Mouse (Mus musculus) lung, postnatal 14 days (tissue): ENCODE measurements around the gene Zbed3.

ENCODE experiments used
- DNase-seq: peaks from one replicate; pipeline ENCODE4 v3.0.0; 2021

Gene Zbed3

GRCm38 (mm10) chr13:95323400-95323799 is at the start of gene Zbed3:
TSS of gene Zbed3 (plus strand) at chr13:95323612.
- no peak for DNase-seq

GRCm38 (mm10) chr13:95278426-95279025 is 44.9 kb upstream of the Zbed3 start:
- DNase-seq: no peak

GRCm38 (mm10) chr13:95281740-95282673 is 41.4 kb upstream of the Zbed3 start:
- no peak for DNase-seq

- peak; percentile 76 for DNase-seq
These were observed 36.4 kb upstream of the Zbed3 start for GRCm38 (mm10) chr13:95286989-95287388.

GRCm38 (mm10) chr13:95288027-95288426 is 35.4 kb upstream of the Zbed3 start:
- no peak for DNase-seq

- no peak for DNase-seq
These were observed 31.4 kb upstream of the Zbed3 start for GRCm38 (mm10) chr13:95291983-95292382.

- no peak for DNase-seq
These were observed 23.5 kb upstream of the Zbed3 start for GRCm38 (mm10) chr13:95299956-95300355.

GRCm38 (mm10) chr13:95306596-95306995 is 16.8 kb upstream of the Zbed3 start:
- no peak for DNase-seq

GRCm38 (mm10) chr13:95307100-95307655 is 16.2 kb upstream of the Zbed3 start:
- no peak for DNase-seq

- DNase-seq: no peak
These were observed 11.4 kb upstream of the Zbed3 start for GRCm38 (mm10) chr13:95312016-95312415.

- DNase-seq: no peak
These were observed 4.3 kb upstream of the Zbed3 start for GRCm38 (mm10) chr13:95319153-95319552.

- no peak for DNase-seq
These were observed 3.0 kb upstream of the Zbed3 start for GRCm38 (mm10) chr13:95320451-95320850.

GRCm38 (mm10) chr13:95323950-95324625 is 676 bp downstream of the Zbed3 start:
- DNase-seq: peak; percentile 76

- no peak for DNase-seq
These were observed 1.2 kb downstream of the Zbed3 start for GRCm38 (mm10) chr13:95324626-95325079.

GRCm38 (mm10) chr13:95325080-95325906 is 1.9 kb downstream of the Zbed3 start:
- peak; percentile 70 for DNase-seq

- no peak for DNase-seq
These were observed 2.6 kb downstream of the Zbed3 start for GRCm38 (mm10) chr13:95325907-95326550.

- DNase-seq: no peak
These were observed 3.4 kb downstream of the Zbed3 start for GRCm38 (mm10) chr13:95326611-95327344.

- peak; percentile 12 for DNase-seq
These were observed 3.9 kb downstream of the Zbed3 start for GRCm38 (mm10) chr13:95327345-95327741.

GRCm38 (mm10) chr13:95328767-95329166 is 5.4 kb downstream of the Zbed3 start:
- no peak for DNase-seq

- DNase-seq: no peak
These were observed 7.1 kb downstream of the Zbed3 start for GRCm38 (mm10) chr13:95330507-95330906.
